Mouse (Mus musculus): ENCODE data around the gene Lyzl4. TPM values are rescaled to one million over a fixed set of nuclear protein-coding genes. Genes with fewer than 3 reads are reported as not detected.

The Lyzl4 gene
- polyA plus RNA-seq, 1 experiment from 2014 or later, result not detected

GRCm38 (mm10) chr9:121592948-121593550, 48.8 kb downstream of the Lyzl4 start:
- Histone ChIP-seq H3K27ac (ENCODE audit: low read depth, low read length) (no peak overlapping the region), H3K36me3 (ENCODE audit: control insufficient read depth, insufficient read depth, low read length) (no peaks in the 10 kb centered on the region), H3K4me3 (ENCODE audit: low read depth, low read length) (no peak overlapping the region), H3K9ac (ENCODE audit: low read depth, low read length) (no peak overlapping the region), H3K9me3 (replicated peaks; ENCODE audit: control insufficient read depth, low read length) (peaks cover 5% of the 10 kb centered on the region), H3K4me2 (no peak overlapping the region), H3K4me1 (ENCODE audit: control insufficient read depth, insufficient read depth, low read length) (no peaks in the 10 kb centered on the region), H3K27me3 (ENCODE audit: control insufficient read depth, insufficient read depth, low read length) (no peaks in the 10 kb centered on the region)
- no peak for ATAC-seq (replicated peaks; ENCODE audit: insufficient number of reproducible peaks, low FRiP score, low TSS enrichment)
- WGBS (ENCODE audit: insufficient replicate concordance), result 74% methylated on average over 13 of the region's 13 CpGs

GRCm38 (mm10) chr9:121589533-121589932, 52.4 kb downstream of the Lyzl4 start:
- 48% methylated on average over 2 of the region's 2 CpGs for WGBS (ENCODE audit: insufficient replicate concordance)
- no peak overlapping the region for H3K27ac ChIP-seq (ENCODE audit: low read depth, low read length)
- H3K9ac ChIP-seq (ENCODE audit: low read depth, low read length), result no peak overlapping the region
- H3K4me2 ChIP-seq, result no peak overlapping the region
- H3K4me1 ChIP-seq (ENCODE audit: control insufficient read depth, insufficient read depth, low read length), result no peaks in the 10 kb centered on the region
- H3K9me3 ChIP-seq (replicated peaks; ENCODE audit: control insufficient read depth, low read length), result peaks cover 6% of the 10 kb centered on the region
- H3K36me3 ChIP-seq (ENCODE audit: control insufficient read depth, insufficient read depth, low read length), result no peaks in the 10 kb centered on the region
- no peaks in the 10 kb centered on the region for H3K27me3 ChIP-seq (ENCODE audit: control insufficient read depth, insufficient read depth, low read length)
- H3K4me3 ChIP-seq (ENCODE audit: low read depth, low read length), result no peak overlapping the region
- no peak for ATAC-seq (replicated peaks; ENCODE audit: insufficient number of reproducible peaks, low FRiP score, low TSS enrichment)

- Histone ChIP-seq H3K9me3 (replicated peaks; ENCODE audit: control insufficient read depth, low read length) (no peaks in the 10 kb centered on the region), H3K27me3 (ENCODE audit: control insufficient read depth, insufficient read depth, low read length) (no peaks in the 10 kb centered on the region), H3K9ac (ENCODE audit: low read depth, low read length) (no peak overlapping the region), H3K4me1 (ENCODE audit: control insufficient read depth, insufficient read depth, low read length) (no peaks in the 10 kb centered on the region), H3K27ac (ENCODE audit: low read depth, low read length) (no peak overlapping the region), H3K4me2 (no peak overlapping the region), H3K4me3 (ENCODE audit: low read depth, low read length) (no peak overlapping the region), H3K36me3 (ENCODE audit: control insufficient read depth, insufficient read depth, low read length) (no peaks in the 10 kb centered on the region)
- 63% methylated on average over 5 of the region's 5 CpGs for WGBS (ENCODE audit: insufficient replicate concordance)
- no peak for ATAC-seq (replicated peaks; ENCODE audit: insufficient number of reproducible peaks, low FRiP score, low TSS enrichment)
Observed at GRCm38 (mm10) chr9:121574380-121574779, 67.5 kb downstream of the Lyzl4 start.

GRCm38 (mm10) chr9:121568451-121568850, 73.4 kb downstream of the Lyzl4 start:
- Histone ChIP-seq H3K4me1 (ENCODE audit: control insufficient read depth, insufficient read depth, low read length) (no peaks in the 10 kb centered on the region), H3K36me3 (ENCODE audit: control insufficient read depth, insufficient read depth, low read length) (no peaks in the 10 kb centered on the region), H3K27me3 (ENCODE audit: control insufficient read depth, insufficient read depth, low read length) (no peaks in the 10 kb centered on the region), H3K27ac (ENCODE audit: low read depth, low read length) (no peak overlapping the region), H3K4me2 (no peak overlapping the region), H3K9me3 (replicated peaks; ENCODE audit: control insufficient read depth, low read length) (no peaks in the 10 kb centered on the region), H3K9ac (ENCODE audit: low read depth, low read length) (no peak overlapping the region), H3K4me3 (ENCODE audit: low read depth, low read length) (no peak overlapping the region)
- ATAC-seq (replicated peaks; ENCODE audit: insufficient number of reproducible peaks, low FRiP score, low TSS enrichment), result no peak
- 20% methylated on average over 1 of the region's 1 CpGs for WGBS (ENCODE audit: insufficient replicate concordance)

- ATAC-seq (replicated peaks; ENCODE audit: insufficient number of reproducible peaks, low FRiP score, low TSS enrichment), result no peak
- 76% methylated on average over 7 of the region's 7 CpGs for WGBS (ENCODE audit: insufficient replicate concordance)
- no peaks in the 10 kb centered on the region for H3K4me1 ChIP-seq (ENCODE audit: control insufficient read depth, insufficient read depth, low read length)
- H3K9ac ChIP-seq (ENCODE audit: low read depth, low read length), result no peak overlapping the region
- no peaks in the 10 kb centered on the region for H3K27me3 ChIP-seq (ENCODE audit: control insufficient read depth, insufficient read depth, low read length)
- no peaks in the 10 kb centered on the region for H3K9me3 ChIP-seq (replicated peaks; ENCODE audit: control insufficient read depth, low read length)
- no peak overlapping the region for H3K4me3 ChIP-seq (ENCODE audit: low read depth, low read length)
- H3K4me2 ChIP-seq, result no peak overlapping the region
- no peaks in the 10 kb centered on the region for H3K36me3 ChIP-seq (ENCODE audit: control insufficient read depth, insufficient read depth, low read length)
- H3K27ac ChIP-seq (ENCODE audit: low read depth, low read length), result no peak overlapping the region
Observed at GRCm38 (mm10) chr9:121566387-121566786, 75.5 kb downstream of the Lyzl4 start.

GRCm38 (mm10) chr9:121563276-121563675, 78.6 kb downstream of the Lyzl4 start:
- no peaks in the 10 kb centered on the region for H3K36me3 ChIP-seq (ENCODE audit: control insufficient read depth, insufficient read depth, low read length)
- no peaks in the 10 kb centered on the region for H3K27me3 ChIP-seq (ENCODE audit: control insufficient read depth, insufficient read depth, low read length)
- H3K9ac ChIP-seq (ENCODE audit: low read depth, low read length), result no peak overlapping the region
- no peak overlapping the region for H3K4me3 ChIP-seq (ENCODE audit: low read depth, low read length)
- no peaks in the 10 kb centered on the region for H3K9me3 ChIP-seq (replicated peaks; ENCODE audit: control insufficient read depth, low read length)
- WGBS (ENCODE audit: insufficient replicate concordance), result 79% methylated on average over 7 of the region's 7 CpGs
- H3K4me1 ChIP-seq (ENCODE audit: control insufficient read depth, insufficient read depth, low read length), result no peaks in the 10 kb centered on the region
- no peak overlapping the region for H3K27ac ChIP-seq (ENCODE audit: low read depth, low read length)
- no peak for ATAC-seq (replicated peaks; ENCODE audit: insufficient number of reproducible peaks, low FRiP score, low TSS enrichment)
- no peak overlapping the region for H3K4me2 ChIP-seq

GRCm38 (mm10) chr9:121560515-121560914, 81.4 kb downstream of the Lyzl4 start:
- Histone ChIP-seq H3K4me1 (ENCODE audit: control insufficient read depth, insufficient read depth, low read length) (peaks cover 9% of the 10 kb centered on the region), H3K36me3 (ENCODE audit: control insufficient read depth, insufficient read depth, low read length) (no peaks in the 10 kb centered on the region), H3K9me3 (replicated peaks; ENCODE audit: control insufficient read depth, low read length) (no peaks in the 10 kb centered on the region), H3K4me2 (no peak overlapping the region), H3K27ac (ENCODE audit: low read depth, low read length) (no peak overlapping the region), H3K9ac (ENCODE audit: low read depth, low read length) (no peak overlapping the region), H3K4me3 (ENCODE audit: low read depth, low read length) (no peak overlapping the region), H3K27me3 (ENCODE audit: control insufficient read depth, insufficient read depth, low read length) (no peaks in the 10 kb centered on the region)
- WGBS (ENCODE audit: insufficient replicate concordance), result 75% methylated on average over 7 of the region's 7 CpGs
- ATAC-seq (replicated peaks; ENCODE audit: insufficient number of reproducible peaks, low FRiP score, low TSS enrichment), result no peak

- Histone ChIP-seq H3K9me3 (replicated peaks; ENCODE audit: control insufficient read depth, low read length) (no peaks in the 10 kb centered on the region), H3K4me1 (ENCODE audit: control insufficient read depth, insufficient read depth, low read length) (peaks cover 9% of the 10 kb centered on the region), H3K36me3 (ENCODE audit: control insufficient read depth, insufficient read depth, low read length) (no peaks in the 10 kb centered on the region), H3K4me2 (no peak overlapping the region), H3K9ac (ENCODE audit: low read depth, low read length) (no peak overlapping the region), H3K4me3 (ENCODE audit: low read depth, low read length) (no peak overlapping the region), H3K27me3 (ENCODE audit: control insufficient read depth, insufficient read depth, low read length) (no peaks in the 10 kb centered on the region), H3K27ac (ENCODE audit: low read depth, low read length) (no peak overlapping the region)
- no peak for ATAC-seq (replicated peaks; ENCODE audit: insufficient number of reproducible peaks, low FRiP score, low TSS enrichment)
- WGBS (ENCODE audit: insufficient replicate concordance), result 83% methylated on average over 6 of the region's 6 CpGs
Observed at GRCm38 (mm10) chr9:121558167-121558566, 83.7 kb downstream of the Lyzl4 start.

- H3K4me3 ChIP-seq (ENCODE audit: low read depth, low read length), result no peak overlapping the region
- ATAC-seq (replicated peaks; ENCODE audit: insufficient number of reproducible peaks, low FRiP score, low TSS enrichment), result no peak
- peaks cover 9% of the 10 kb centered on the region for H3K4me1 ChIP-seq (ENCODE audit: control insufficient read depth, insufficient read depth, low read length)
- no peak overlapping the region for H3K9ac ChIP-seq (ENCODE audit: low read depth, low read length)
- no peak overlapping the region for H3K27ac ChIP-seq (ENCODE audit: low read depth, low read length)
- no peaks in the 10 kb centered on the region for H3K36me3 ChIP-seq (ENCODE audit: control insufficient read depth, insufficient read depth, low read length)
- H3K4me2 ChIP-seq, result no peak overlapping the region
- H3K9me3 ChIP-seq (replicated peaks; ENCODE audit: control insufficient read depth, low read length), result no peaks in the 10 kb centered on the region
- H3K27me3 ChIP-seq (ENCODE audit: control insufficient read depth, insufficient read depth, low read length), result no peaks in the 10 kb centered on the region
- 23% methylated on average over 5 of the region's 5 CpGs for WGBS (ENCODE audit: insufficient replicate concordance)
Observed at GRCm38 (mm10) chr9:121556913-121557312, 85.0 kb downstream of the Lyzl4 start.

Measured in heart, embryonic 11.5 days (tissue).